Mouse (Mus musculus) heart, adult 2 months (tissue): ENCODE measurements at regions not wholly inside any gene's neighbourhood (a gene's known extent, or its start where the extent isn't known, plus 50 kb on each side); places are given as distances from the start of the nearest gene placed in this dataset.

Source experiments
- DNase-seq, 2 experiments: peaks; one replicate each; pipeline ENCODE4 v3.0.0; 2021
- H3K27ac ChIP-seq: fragments of 200-600 bp; 2 replicates; pipeline ENCODE4 v1.8.1; 2022
- H3K27me3 ChIP-seq: fragments of 200-500 bp; 2 replicates; pipeline ENCODE4 v1.6.1; 2012; ENCODE audit warnings: mild to moderate bottlenecking, low read length, inconsistent platforms, mixed read lengths; ENCODE audit not compliant: control insufficient read depth, insufficient read depth
- H3K36me3 ChIP-seq: fragments of 200-500 bp; 2 replicates; pipeline ENCODE4 v1.6.1; 2012; ENCODE audit warnings: low read length, inconsistent platforms; ENCODE audit not compliant: control insufficient read depth, insufficient read depth
- H3K4me1 ChIP-seq: fragments of 200-500 bp; 2 replicates; pipeline ENCODE4 v1.6.1; 2011; ENCODE audit warnings: low read length; ENCODE audit not compliant: control insufficient read depth, insufficient read depth
- H3K4me3 ChIP-seq: fragments of 200-600 bp; 2 replicates; pipeline ENCODE4 v1.8.1; 2022
- H3K79me2 ChIP-seq: fragments of 200-500 bp; replicated peaks from 2 replicates; pipeline ENCODE4 v1.6.1; 2012; ENCODE audit warnings: mild to moderate bottlenecking, inconsistent platforms, low read length, moderate library complexity, mixed read lengths; ENCODE audit not compliant: control insufficient read depth, insufficient read depth
- H3K9ac ChIP-seq: fragments of 200-500 bp; 2 replicates; pipeline ENCODE4 v1.6.1; 2012; ENCODE audit warnings: low read depth, mild to moderate bottlenecking, control low read depth, inconsistent platforms, low read length, mixed read lengths
- CTCF ChIP-seq: fragments of 200-600 bp; IDR thresholded peaks from 2 replicates; pipeline ENCODE4 v1.8.1; 2022; ENCODE audit warnings: antibody characterized with exemption, mild to moderate bottlenecking, moderate library complexity
- EP300 ChIP-seq: fragments of 200-500 bp; IDR thresholded peaks from 2 replicates; pipeline ENCODE4 v1.6.1; 2011; ENCODE audit warnings: low read depth, low read length, control low read depth; ENCODE audit not compliant: insufficient read depth
- POLR2A ChIP-seq: fragments of 200-500 bp; IDR thresholded peaks from 2 replicates; pipeline ENCODE4 v1.6.1; 2011; ENCODE audit warnings: mild to moderate bottlenecking, low read depth, low read length, control low read depth; ENCODE audit not compliant: insufficient read depth
- WGBS: fragments of 180-500 bp; shearing (Covaris S2); methylation state at CpG from one replicate; pipeline ENCODE4 v1.1.7; 2018; 5-methylcytosine and 5-hydroxymethylcytosine counted together
- intact Hi-C: fragments of 180-260 bp; cut with DNase I; formaldehyde crosslinking; loops from one replicate; pipeline ENCODE4 v1.15.1; 2025

GRCm38 (mm10) chr10:123997260-123997659 lies 733.5 kb downstream of the Fam19a2 start:
- no peak overlapping the region for H3K9ac ChIP-seq
- no peaks in the 10 kb centered on the region for H3K79me2 ChIP-seq
- 62% methylated on average over 5 of the region's 5 CpGs for WGBS
- intact Hi-C loops: no loop called here
- TF ChIP-seq EP300 (no peak), CTCF (no peak), POLR2A (no peak)
- no peaks in the 10 kb centered on the region for H3K27me3 ChIP-seq
- DNase-seq: no peak
- no peak overlapping the region for H3K4me3 ChIP-seq
- H3K36me3 ChIP-seq: no peaks in the 10 kb centered on the region
- no peaks in the 10 kb centered on the region for H3K4me1 ChIP-seq
- H3K27ac ChIP-seq: no peak overlapping the region

- DNase-seq: no peak
- H3K4me1 ChIP-seq: no peaks in the 10 kb centered on the region
- intact Hi-C loops: no loop called here
- no peak overlapping the region for H3K4me3 ChIP-seq
- TF ChIP-seq CTCF (no peak), EP300 (no peak), POLR2A (no peak)
- no peaks in the 10 kb centered on the region for H3K79me2 ChIP-seq
- 38% methylated on average over 1 of the region's 1 CpGs for WGBS
- no peak overlapping the region for H3K27ac ChIP-seq
- no peak overlapping the region for H3K9ac ChIP-seq
- H3K36me3 ChIP-seq: no peaks in the 10 kb centered on the region
- no peaks in the 10 kb centered on the region for H3K27me3 ChIP-seq
Observed at GRCm38 (mm10) chr10:123998959-123999358, 735.2 kb downstream of the Fam19a2 start.

- no peak overlapping the region for H3K4me3 ChIP-seq
- H3K36me3 ChIP-seq: no peaks in the 10 kb centered on the region
- TF ChIP-seq CTCF (no peak), EP300 (no peak), POLR2A (no peak)
- H3K4me1 ChIP-seq: no peaks in the 10 kb centered on the region
- no peaks in the 10 kb centered on the region for H3K27me3 ChIP-seq
- no peak for DNase-seq
- no peak overlapping the region for H3K9ac ChIP-seq
- H3K27ac ChIP-seq: no peak overlapping the region
- intact Hi-C loops: no loop called here
- no peaks in the 10 kb centered on the region for H3K79me2 ChIP-seq
- WGBS: 79% methylated on average over 4 of the region's 4 CpGs
Observed at GRCm38 (mm10) chr10:124045031-124045430, 781.2 kb downstream of the Fam19a2 start.

GRCm38 (mm10) chr10:124045791-124046190 lies 782.0 kb downstream of the Fam19a2 start:
- TF ChIP-seq CTCF (no peak), POLR2A (no peak), EP300 (no peak)
- H3K27me3 ChIP-seq: no peaks in the 10 kb centered on the region
- intact Hi-C loops: no loop called here
- H3K36me3 ChIP-seq: no peaks in the 10 kb centered on the region
- no peak overlapping the region for H3K4me3 ChIP-seq
- 75% methylated on average over 2 of the region's 2 CpGs for WGBS
- H3K79me2 ChIP-seq: no peaks in the 10 kb centered on the region
- no peaks in the 10 kb centered on the region for H3K4me1 ChIP-seq
- H3K9ac ChIP-seq: no peak overlapping the region
- DNase-seq: no peak
- no peak overlapping the region for H3K27ac ChIP-seq

- H3K27ac ChIP-seq: peak overlapping the region; percentile 36; the same call in 1 of the 2 replicates
- 12% methylated on average over 3 of the region's 3 CpGs for WGBS
- H3K9ac ChIP-seq: no peak overlapping the region
- TF ChIP-seq POLR2A (no peak), CTCF (0 out of 2 replicates have a peak, but pooled peaks have one; percentile 20)
- H3K36me3 ChIP-seq: no peaks in the 10 kb centered on the region
- DNase-seq: peak in 1 of 2 experiments; percentile 58
- no peaks in the 10 kb centered on the region for H3K79me2 ChIP-seq
- intact Hi-C loops: no loop called here
- no peaks in the 10 kb centered on the region for H3K4me1 ChIP-seq
- H3K27me3 ChIP-seq: no peaks in the 10 kb centered on the region
- no peak overlapping the region for H3K4me3 ChIP-seq
Observed at GRCm38 (mm10) chr10:124082756-124083155, 819.0 kb downstream of the Fam19a2 start.

- Histone ChIP-seq H3K4me3 (no peak overlapping the region), H3K9ac (no peak overlapping the region), H3K27me3 (no peaks in the 10 kb centered on the region), H3K4me1 (no peaks in the 10 kb centered on the region), H3K79me2 (no peaks in the 10 kb centered on the region), H3K36me3 (no peaks in the 10 kb centered on the region), H3K27ac (no peak overlapping the region)
- TF ChIP-seq POLR2A (no peak), CTCF (no peak), EP300 (no peak)
- DNase-seq: no peak
- intact Hi-C loops: loop anchor here (2.0 kb wide), 1 partner anchor 22 kb away; no protein-coding TSS in a partner anchor
- 41% methylated on average over 10 of the region's 10 CpGs for WGBS
Observed at GRCm38 (mm10) chr10:124090547-124090946, 826.8 kb downstream of the Fam19a2 start.

GRCm38 (mm10) chr10:124091364-124091763 lies 827.6 kb downstream of the Fam19a2 start:
- WGBS: 84% methylated on average over 7 of the region's 7 CpGs
- intact Hi-C loops: loop anchor here (2.0 kb wide), 1 partner anchor 23 kb away; no protein-coding TSS in a partner anchor
- no peaks in the 10 kb centered on the region for H3K4me1 ChIP-seq

More at GRCm38 (mm10) chr10:124091364-124091763, 827.6 kb downstream of the Fam19a2 start:
- H3K4me3 ChIP-seq: no peak overlapping the region
- H3K36me3 ChIP-seq: no peaks in the 10 kb centered on the region
- H3K79me2 ChIP-seq: no peaks in the 10 kb centered on the region
- no peak for DNase-seq
- H3K9ac ChIP-seq: no peak overlapping the region
- TF ChIP-seq POLR2A (no peak), EP300 (no peak), CTCF (no peak)
- no peak overlapping the region for H3K27ac ChIP-seq
- H3K27me3 ChIP-seq: no peaks in the 10 kb centered on the region
